Mouse (Mus musculus) bone marrow macrophage, adult 2 months (primary cell): ENCODE measurements at regions not wholly inside any gene's neighbourhood (a gene's known extent, or its start where the extent isn't known, plus 50 kb on each side); places are given as distances from the start of the nearest gene placed in this dataset.

Experiments used
- H3K27ac ChIP-seq: 2 replicates; pipeline ENCODE4 v1.5.1; 2012; ENCODE audit warnings: low read depth, low read length; ENCODE audit not compliant: insufficient read depth
- H3K4me1 ChIP-seq: 2 replicates; pipeline ENCODE4 v1.6.1; 2012; ENCODE audit warnings: low read length; ENCODE audit not compliant: control insufficient read depth, insufficient read depth
- H3K4me3 ChIP-seq: 2 replicates; pipeline ENCODE4 v1.5.1; 2012; ENCODE audit warnings: mild to moderate bottlenecking, low read length, moderate library complexity; ENCODE audit not compliant: insufficient read depth
- CTCF ChIP-seq: IDR thresholded peaks from 2 replicates; pipeline ENCODE4 v1.5.1; 2012; ENCODE audit warnings: low read depth, mild to moderate bottlenecking, low read length, moderate library complexity
- POLR2A ChIP-seq: IDR thresholded peaks from 2 replicates; pipeline ENCODE4 v1.6.1; 2012; ENCODE audit warnings: mild to moderate bottlenecking, low read depth, low read length, borderline replicate concordance

DNA sequence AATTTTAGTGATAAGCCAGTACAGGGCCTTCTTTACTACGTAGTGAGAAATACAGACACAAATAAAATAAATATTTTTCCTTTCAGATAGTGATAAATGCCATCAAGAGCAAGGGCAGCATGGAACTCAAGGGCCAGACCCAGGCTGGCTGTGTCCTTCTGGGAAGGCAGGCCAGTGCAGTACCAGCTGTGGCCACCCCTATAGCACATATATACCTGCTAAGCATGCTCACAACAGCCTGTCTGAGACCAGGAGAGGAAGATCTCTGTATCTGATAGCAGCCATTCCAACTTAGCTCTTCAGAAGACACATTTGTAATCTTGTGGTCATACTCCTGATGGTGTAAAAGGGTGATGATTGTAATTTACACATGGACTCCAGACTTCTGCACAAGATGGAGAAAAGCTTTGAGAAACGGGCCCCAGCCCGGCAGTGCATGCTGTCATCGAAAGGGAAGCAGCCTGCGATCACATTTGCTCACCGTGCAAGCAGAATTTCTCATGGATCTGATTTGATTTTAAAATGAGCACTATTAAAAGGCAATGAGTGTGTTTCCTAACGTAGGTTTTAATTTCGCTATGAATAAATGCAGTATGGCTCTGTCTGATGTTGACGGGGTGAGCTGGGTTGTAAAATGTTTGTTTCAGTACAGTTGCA, 335.6 kb downstream of the Tmem38b start:
- no peak for TF ChIP-seq POLR2A
- TF ChIP-seq CTCF: no peak
- Histone ChIP-seq H3K4me1 (no peaks in the 10 kb centered on the region), H3K27ac (no peak overlapping the region), H3K4me3 (no peak overlapping the region)

DNA sequence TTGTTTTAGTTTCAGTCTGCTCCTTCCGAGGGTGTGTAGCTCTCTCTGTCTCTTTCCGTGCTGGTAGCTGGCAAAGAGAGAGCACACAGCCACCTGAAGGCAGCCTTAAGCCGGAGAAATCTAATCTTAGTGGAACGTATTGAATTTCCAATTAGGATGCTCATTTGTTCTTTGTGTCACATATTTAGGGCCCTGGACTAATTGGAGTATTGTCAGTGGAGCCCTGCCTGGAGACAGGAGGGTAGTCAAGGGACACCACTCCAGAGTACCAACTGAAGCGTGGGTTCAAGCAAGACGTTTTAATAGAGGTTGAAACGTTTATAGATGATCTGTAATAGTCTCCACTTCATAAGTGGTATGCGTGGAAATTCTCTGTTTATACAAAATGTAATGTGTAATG, 336.5 kb downstream of the Tmem38b start:
- TF ChIP-seq POLR2A: no peak
- no peak for TF ChIP-seq CTCF
- H3K27ac ChIP-seq: no peak overlapping the region
- H3K4me1 ChIP-seq: no peaks in the 10 kb centered on the region
- H3K4me3 ChIP-seq: no peak overlapping the region

DNA sequence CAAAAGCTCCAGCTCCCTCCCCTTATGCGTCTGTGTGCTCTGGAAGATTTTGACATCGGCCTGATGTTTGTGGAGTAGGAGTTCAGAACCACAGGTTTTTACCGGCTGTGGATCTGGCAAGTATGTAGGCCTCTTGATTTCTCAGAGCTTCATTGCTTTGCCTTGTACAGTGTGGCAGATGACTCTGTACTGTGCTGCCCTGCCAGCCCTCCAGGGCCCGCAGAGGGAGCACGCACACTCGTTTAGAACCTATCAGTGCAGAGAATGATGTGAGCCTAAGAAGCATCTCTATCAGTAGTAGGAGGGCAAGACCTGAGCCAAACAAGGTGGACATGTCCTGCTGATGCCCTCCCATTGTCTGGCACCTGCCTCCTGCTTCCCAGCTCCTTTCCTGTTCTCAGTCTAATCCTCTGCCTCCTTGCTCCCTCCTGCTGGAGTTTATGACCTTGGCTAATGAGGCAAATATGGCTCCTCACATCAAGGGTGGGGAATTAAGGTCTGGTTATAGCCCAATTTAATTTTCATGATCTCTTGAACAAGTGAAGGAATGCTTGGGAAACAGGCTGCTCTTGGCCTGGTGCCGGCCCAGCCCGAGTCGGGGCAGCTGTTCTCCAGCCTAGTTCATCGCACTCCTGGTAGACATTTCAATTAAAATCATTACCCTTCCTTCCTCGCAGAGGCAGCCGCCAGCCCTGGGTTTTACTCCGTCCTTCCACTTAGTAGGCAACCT, 344.5 kb downstream of the Tmem38b start:
- no peaks in the 10 kb centered on the region for H3K4me1 ChIP-seq
- H3K4me3 ChIP-seq: no peak overlapping the region
- no peak overlapping the region for H3K27ac ChIP-seq
- TF ChIP-seq POLR2A (no peak), CTCF (no peak)

DNA sequence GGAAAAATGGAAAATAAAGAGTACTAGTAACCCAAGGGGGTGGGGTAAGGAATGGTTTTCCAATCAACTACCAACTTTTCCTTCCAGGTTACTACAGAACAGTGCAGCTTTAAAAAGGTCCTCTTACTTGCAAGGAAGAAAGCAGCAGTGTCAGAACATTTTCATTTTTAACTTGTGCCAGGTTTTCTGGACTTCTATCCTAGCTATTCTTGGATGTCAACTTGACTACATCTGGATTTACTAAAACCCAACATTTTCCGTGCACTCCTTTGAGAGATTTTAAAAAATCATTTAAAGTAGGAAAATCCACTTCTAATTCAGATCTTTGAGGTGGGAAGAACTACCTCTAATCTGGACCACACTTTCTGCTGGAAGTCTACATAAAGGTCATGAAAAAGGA, 358.4 kb downstream of the Tmem38b start:
- Histone ChIP-seq H3K27ac (no peak overlapping the region), H3K4me3 (no peak overlapping the region), H3K4me1 (no peaks in the 10 kb centered on the region)
- TF ChIP-seq POLR2A (no peak), CTCF (no peak)

DNA sequence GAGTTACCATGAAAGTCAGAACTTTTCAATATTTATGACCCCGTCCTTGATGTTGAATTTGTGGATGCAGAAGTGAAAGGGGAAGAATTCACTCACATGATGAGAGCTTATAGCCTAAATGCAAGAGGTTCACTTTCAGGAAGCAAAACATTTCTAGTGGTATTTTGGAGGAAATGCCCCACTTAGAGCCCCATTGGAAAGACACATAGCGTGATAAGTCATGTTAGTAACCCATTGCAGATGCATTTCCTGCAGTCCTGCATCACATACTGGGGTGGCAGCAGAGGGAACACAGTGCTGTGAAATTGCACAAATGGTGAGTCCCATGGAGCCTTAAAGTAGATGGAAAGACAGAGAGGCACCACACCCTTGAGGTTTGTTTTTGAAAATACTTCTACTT, 369.9 kb downstream of the Tmem38b start:
- no peak overlapping the region for H3K4me3 ChIP-seq
- TF ChIP-seq CTCF (no peak), POLR2A (no peak)
- no peaks in the 10 kb centered on the region for H3K4me1 ChIP-seq
- no peak overlapping the region for H3K27ac ChIP-seq

DNA sequence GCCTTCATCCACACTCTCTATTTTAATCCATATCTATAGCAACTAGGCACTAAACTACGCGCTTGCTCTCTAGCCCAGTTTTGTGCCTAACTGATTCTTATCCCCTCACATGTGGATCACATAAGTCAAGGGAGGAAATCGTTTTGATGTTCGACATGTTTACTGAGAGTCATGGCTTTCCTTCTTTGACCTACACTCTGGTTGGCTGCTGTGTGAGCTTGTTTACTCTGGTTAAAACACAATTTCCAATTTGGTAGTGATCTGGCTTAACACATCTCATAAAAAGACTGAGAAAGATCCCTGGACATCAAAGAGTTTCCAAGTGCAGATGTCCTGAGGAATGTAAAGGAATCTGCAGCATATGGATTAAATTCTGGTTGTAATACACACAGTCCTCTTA, 376.6 kb downstream of the Tmem38b start:
- Histone ChIP-seq H3K4me3 (no peak overlapping the region), H3K27ac (no peak overlapping the region), H3K4me1 (no peaks in the 10 kb centered on the region)
- TF ChIP-seq POLR2A (no peak), CTCF (no peak)

DNA sequence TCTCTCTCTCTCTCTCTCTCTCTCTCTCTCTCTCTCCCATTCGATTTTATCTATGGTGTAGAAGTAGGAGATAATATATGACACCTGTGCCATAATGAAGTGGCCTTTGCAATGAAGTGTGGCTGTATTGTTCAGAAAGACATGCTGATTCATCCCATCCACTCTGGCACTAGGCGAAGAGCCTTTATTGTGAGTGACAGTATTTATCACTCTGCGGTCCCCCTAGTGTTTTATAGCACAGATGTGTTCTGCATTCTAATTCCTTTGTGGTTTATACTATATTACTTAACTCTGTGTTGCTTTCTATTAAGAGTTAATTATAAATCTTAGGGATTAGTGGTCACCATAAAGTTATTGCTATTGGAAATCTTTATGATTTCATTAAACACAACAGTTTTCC, 398.7 kb downstream of the Tmem38b start:
- no peaks in the 10 kb centered on the region for H3K4me1 ChIP-seq
- no peak overlapping the region for H3K27ac ChIP-seq
- TF ChIP-seq POLR2A: no peak
- no peak for TF ChIP-seq CTCF
- no peak overlapping the region for H3K4me3 ChIP-seq
